Mouse (Mus musculus) heart, postnatal 25 days (tissue): ENCODE data around the gene Cdh5. TPM values are rescaled to one million over a fixed set of nuclear protein-coding genes. Genes with fewer than 3 reads are reported as not detected.
A peak's percentile ranks its signal among the peaks of the same experiment; 100 is the strongest.

Experiments used
- DNase-seq: peaks from one replicate; pipeline ENCODE4 v3.0.0; 2022; ENCODE audit warnings: low spot score
- intact Hi-C: fragments of 180-260 bp; cut with DNase I; formaldehyde crosslinking; loops from one replicate; pipeline ENCODE4 v1.15.1; 2025
- total RNA-seq, 2 experiments: library from RNA; stranded (reverse); gene quantifications; 2 replicates each; pipeline ENCODE4 v1.2.3; 2021

The Cdh5 gene
- total RNA-seq, 2 experiments from 2014 or later = 127 to 153 TPM

GRCm38 (mm10) chr8:104127160-104127883 lies 25.9 kb downstream of the Cdh5 start:
- intact Hi-C loops = loop anchor here (5.0 kb wide), 1 partner anchor 40 kb away; no protein-coding TSS in a partner anchor
- DNase-seq = no peak

GRCm38 (mm10) chr8:104130916-104131315 lies 29.5 kb downstream of the Cdh5 start:
- intact Hi-C loops = no loop called here
- DNase-seq = no peak

GRCm38 (mm10) chr8:104131414-104131975 lies 30.1 kb downstream of the Cdh5 start:
- intact Hi-C loops = no loop called here
- DNase-seq = no peak

- intact Hi-C loops = no loop called here
- no peak for DNase-seq
Observed at GRCm38 (mm10) chr8:104134521-104134920, 33.1 kb downstream of the Cdh5 start.

GRCm38 (mm10) chr8:104136277-104136676 lies 34.9 kb downstream of the Cdh5 start:
- DNase-seq = no peak
- intact Hi-C loops = no loop called here

- no peak for DNase-seq
- intact Hi-C loops = no loop called here
Observed at GRCm38 (mm10) chr8:104137636-104138035, 36.2 kb downstream of the Cdh5 start.

DNA sequence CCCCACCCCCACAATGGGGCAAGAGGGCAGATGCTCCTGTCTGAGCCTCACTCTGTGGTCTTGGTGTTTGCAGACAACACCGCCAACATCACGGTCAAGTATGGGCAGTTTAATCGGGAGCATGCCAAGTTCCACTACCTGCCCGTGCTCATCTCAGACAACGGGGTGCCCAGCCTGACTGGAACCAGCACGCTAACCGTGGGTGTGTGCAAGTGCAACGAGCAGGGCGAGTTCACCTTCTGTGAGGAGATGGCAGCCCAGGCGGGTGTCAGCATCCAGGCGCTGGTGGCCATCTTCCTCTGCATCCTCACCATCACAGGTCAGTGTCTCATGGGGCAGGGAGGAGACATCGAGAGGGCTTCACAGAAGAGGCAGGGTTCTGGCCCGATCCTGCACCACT lies 39.2 kb downstream of the Cdh5 start:
- no peak for DNase-seq
- intact Hi-C loops = loop anchor here (10.0 kb wide), 1 partner anchor 204 kb away; no protein-coding TSS in a partner anchor

GRCm38 (mm10) chr8:104142415-104142814 lies 41.0 kb downstream of the Cdh5 start:
- intact Hi-C loops = loop anchor here (10.0 kb wide), 1 partner anchor 202 kb away; no protein-coding TSS in a partner anchor

GRCm38 (mm10) chr8:104143379-104143778 lies 42.0 kb downstream of the Cdh5 start:
- DNase-seq = no peak
- intact Hi-C loops = loop anchor here (10.0 kb wide), 1 partner anchor 201 kb away; no protein-coding TSS in a partner anchor

More at GRCm38 (mm10) chr8:104142415-104142814, 41.0 kb downstream of the Cdh5 start:
- DNase-seq = no peak

DNA sequence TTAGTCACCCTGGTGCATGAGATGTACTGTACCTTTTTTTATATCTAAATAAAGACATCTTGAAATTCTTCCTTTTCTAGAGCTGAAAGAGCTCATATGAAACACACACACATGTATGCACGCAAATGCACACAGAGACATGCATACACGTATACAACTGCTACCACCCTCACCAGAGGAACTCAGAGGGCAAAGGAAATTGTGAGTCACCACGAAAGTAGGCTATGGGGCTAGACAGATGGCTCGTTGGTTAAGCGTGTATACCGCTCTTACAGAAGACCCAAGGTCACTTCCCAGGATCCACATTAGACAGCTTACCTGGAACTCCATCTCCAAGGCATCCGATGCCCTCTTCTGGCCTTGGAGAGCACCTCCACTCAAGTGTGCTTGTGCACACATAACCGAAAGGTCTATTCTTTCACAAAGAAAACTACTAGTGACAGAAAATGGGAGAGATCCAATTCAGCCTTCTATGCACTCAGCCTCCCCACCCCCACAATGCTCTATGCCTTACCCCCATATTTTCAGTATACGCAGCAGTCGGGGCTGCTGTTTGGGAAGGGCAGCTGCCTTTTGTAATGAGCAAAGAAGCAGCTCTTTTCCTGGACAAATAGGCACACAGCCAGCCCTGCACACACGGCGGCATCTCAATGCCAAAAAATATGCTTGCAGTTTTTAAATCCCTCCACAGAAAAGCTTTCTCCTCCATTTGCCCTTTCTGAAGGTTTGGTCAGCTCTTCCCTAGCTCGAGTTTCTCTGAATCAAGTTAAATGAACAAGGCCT lies 43.2 kb downstream of the Cdh5 start:
- intact Hi-C loops = loop anchor here (2.0 to 10.0 kb wide), 2 partner anchors 58 to 200 kb away; no protein-coding TSS in a partner anchor
- no peak for DNase-seq

DNA sequence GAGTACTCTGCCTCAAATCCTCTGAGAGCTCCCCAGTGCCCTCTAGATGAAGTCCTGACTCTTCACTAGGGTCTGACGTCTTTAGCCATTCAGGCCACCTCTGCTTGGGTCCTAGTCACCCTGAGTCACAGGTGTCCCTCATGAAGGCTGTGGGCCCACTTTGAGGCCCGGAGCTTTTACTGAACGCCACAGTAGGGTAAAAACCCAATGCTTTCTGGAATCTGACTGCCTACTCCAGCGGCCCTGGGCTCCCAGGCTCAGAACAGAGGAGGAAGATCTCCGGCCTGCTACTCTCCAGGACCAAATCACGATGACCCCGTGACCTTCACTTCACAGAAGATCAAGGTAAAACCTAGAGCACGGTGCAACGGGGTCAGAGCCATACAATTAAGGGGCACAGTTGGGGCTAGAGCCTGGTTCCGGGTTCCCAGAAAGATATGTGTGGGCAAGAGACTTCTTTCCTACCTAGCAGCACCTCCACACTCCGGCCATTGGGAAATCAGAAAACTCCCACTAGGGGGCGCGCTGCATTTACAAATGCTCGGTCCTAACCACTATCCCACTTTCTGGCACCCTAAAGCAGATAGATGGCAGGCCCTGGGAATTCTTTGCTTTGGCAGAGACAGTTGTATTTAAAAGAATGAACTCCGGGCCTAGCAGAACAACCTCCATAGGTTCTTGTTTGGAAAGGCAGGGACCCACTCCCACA lies 44.7 kb downstream of the Cdh5 start:
- peak; percentile 42 for DNase-seq
- intact Hi-C loops = loop anchor here (1.0 to 10.0 kb wide), 3 partner anchors 59 to 199 kb away; no protein-coding TSS in a partner anchor

- intact Hi-C loops = loop anchor here (1.0 to 10.0 kb wide), 2 partner anchors 72 to 198 kb away; no protein-coding TSS in a partner anchor
- DNase-seq = no peak
Observed at GRCm38 (mm10) chr8:104146717-104147494, 45.5 kb downstream of the Cdh5 start.

DNA sequence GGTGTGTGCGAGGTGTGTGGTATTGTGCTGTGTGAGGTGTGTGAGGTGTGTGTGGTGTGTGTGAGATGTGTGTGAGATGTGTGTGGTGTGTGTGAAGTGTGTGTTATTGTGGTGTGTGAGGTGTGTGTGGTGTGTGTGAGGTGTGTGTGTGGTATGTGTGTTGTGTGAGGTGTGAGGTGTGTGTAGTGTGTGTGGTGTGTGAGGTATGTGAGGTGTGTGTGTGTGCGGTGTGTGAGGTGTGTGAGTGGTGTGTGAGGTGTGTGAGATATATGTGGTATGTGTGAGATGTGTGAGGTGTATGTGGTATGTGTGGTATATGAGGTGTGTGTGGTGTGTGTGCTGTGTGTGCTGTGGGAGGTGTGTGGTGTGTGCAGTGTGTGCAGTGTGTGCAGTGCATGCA lies 46.5 kb downstream of the Cdh5 start:
- no peak for DNase-seq
- intact Hi-C loops = loop anchor here (10.0 kb wide), 1 partner anchor 197 kb away; no protein-coding TSS in a partner anchor

GRCm38 (mm10) chr8:104160731-104161130 lies 59.3 kb downstream of the Cdh5 start:
- DNase-seq = no peak
- intact Hi-C loops = no loop called here

GRCm38 (mm10) chr8:104169461-104169860 lies 68.0 kb downstream of the Cdh5 start:
- intact Hi-C loops = no loop called here
- no peak for DNase-seq

GRCm38 (mm10) chr8:104170118-104171049 lies 69.0 kb downstream of the Cdh5 start, which contains the start of gene Bean1:
Gene Bean1, plus strand, starts transcription at chr8:104170442.
- intact Hi-C loops = no loop called here
- DNase-seq = peak; percentile 21

- no peak for DNase-seq
Observed at GRCm38 (mm10) chr8:104171050-104171620, 69.7 kb downstream of the Cdh5 start.

More at GRCm38 (mm10) chr8:104171050-104171620, 69.7 kb downstream of the Cdh5 start:
- intact Hi-C loops = no loop called here
